Mouse (Mus musculus): ENCODE data around the gene Asf1a. TPM values are rescaled to one million over a fixed set of nuclear protein-coding genes. Genes with fewer than 3 reads are reported as not detected.

Gene Asf1a
- polyA plus RNA-seq (2012; rRNA removed) = 20.1 and 20.6 TPM in 2 replicates

DNA sequence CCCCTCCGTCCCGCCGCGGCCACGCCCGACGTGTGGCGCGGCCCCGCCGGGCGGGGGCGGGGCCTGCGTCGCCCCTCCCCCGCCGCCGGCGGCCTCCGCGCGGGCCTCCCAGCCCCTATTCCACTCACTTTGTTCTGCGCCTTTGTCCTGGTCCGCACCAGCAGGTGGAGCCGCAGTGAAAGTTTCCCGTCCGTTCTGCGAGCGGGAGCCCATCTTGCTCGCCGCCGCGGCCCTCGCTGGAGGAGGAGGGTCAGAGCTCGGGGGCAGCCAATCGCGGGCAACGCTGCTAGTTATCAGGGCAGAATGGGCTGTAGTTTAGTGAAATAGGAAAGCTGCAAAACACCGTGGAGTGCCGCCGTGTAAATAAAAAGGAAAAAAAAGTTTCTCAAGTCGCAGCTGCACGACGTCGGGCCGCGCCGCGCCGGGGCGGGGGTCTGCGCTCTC is at the start of gene Asf1a:
TSS of gene Asf1a (plus strand) at position 81 of the 444 bp plus-strand sequence.

DNA sequence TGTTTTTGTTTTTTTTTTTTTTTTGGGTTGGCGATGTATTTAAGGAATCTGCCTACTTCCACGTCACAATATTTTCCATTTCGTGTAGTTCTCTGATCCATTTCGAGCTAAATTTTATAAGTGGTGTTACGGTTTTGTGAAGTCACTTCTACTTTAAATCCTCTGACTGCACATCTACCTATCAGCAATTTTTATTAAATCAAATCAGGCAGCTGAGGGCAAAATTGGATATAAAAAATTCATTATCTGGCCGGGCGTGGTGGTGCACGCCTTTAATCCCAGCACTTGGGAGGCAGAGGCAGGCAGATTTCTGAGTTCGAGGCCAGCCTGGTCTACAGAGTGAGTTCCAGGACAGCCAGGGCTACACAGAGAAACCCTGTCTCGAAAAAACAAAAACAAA is 33.8 kb downstream of the Asf1a start, which contains the start of gene Mcm9:
TSS of gene Mcm9 (minus strand) at position 101 of the 400 bp plus-strand sequence.

Other genes starting within 250 kb of the Asf1a start
- gene Cep85l, start 216.8 kb upstream of the Asf1a start, polyA plus RNA-seq (2012; rRNA removed) = 3.6 and 5.0 TPM in 2 replicates
- gene Mcm9, start 33.7 kb downstream of the Asf1a start, polyA plus RNA-seq (2012; rRNA removed) = 2.0 and 2.3 TPM in 2 replicates
- 0.21 and 0.31 TPM in 2 replicates for gene Fam184a, start 154.4 kb downstream of the Asf1a start, polyA plus RNA-seq (2012; rRNA removed)